Mouse (Mus musculus) cerebellum, postnatal 4 days (tissue): ENCODE data around the gene Ppid.
"Not testable (repeated sequence)": the region's sequence is repeated elsewhere in the genome, so short reads cannot be mapped to it uniquely, and the experiment has no call there.

Source experiments
- DNase-seq, 2 experiments: peaks; one replicate each; pipeline ENCODE4 v3.0.0; 2022; ENCODE audit warnings: low spot score in 2 of 2, mixed read lengths in 1 of 2

The Ppid gene

GRCm38 (mm10) chr3:79572399-79572798 is 18.7 kb upstream of the Ppid start:
- DNase-seq, result no peak

DNA sequence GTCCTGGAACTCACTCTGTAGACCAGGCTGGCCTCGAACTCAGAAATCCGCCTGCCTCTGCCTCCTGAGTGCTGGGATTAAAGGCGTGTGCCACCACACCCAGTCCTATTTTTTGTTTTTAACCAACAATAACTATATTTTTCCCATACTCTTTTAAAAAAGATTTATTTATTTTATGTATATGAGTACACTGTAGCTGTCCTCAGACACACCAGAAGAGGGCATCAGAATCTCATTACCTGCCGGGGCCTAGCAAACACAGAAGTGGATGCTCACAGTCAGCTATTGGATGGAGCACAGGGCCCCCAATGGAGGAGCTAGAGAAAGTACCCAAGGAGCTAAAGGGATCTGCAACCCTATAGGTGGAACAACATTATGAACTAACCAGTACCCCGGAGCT is 17.8 kb upstream of the Ppid start:
- not testable (repeated sequence) for DNase-seq

- DNase-seq, result no peak
Observed at GRCm38 (mm10) chr3:79574336-79574735, 16.8 kb upstream of the Ppid start.

DNA sequence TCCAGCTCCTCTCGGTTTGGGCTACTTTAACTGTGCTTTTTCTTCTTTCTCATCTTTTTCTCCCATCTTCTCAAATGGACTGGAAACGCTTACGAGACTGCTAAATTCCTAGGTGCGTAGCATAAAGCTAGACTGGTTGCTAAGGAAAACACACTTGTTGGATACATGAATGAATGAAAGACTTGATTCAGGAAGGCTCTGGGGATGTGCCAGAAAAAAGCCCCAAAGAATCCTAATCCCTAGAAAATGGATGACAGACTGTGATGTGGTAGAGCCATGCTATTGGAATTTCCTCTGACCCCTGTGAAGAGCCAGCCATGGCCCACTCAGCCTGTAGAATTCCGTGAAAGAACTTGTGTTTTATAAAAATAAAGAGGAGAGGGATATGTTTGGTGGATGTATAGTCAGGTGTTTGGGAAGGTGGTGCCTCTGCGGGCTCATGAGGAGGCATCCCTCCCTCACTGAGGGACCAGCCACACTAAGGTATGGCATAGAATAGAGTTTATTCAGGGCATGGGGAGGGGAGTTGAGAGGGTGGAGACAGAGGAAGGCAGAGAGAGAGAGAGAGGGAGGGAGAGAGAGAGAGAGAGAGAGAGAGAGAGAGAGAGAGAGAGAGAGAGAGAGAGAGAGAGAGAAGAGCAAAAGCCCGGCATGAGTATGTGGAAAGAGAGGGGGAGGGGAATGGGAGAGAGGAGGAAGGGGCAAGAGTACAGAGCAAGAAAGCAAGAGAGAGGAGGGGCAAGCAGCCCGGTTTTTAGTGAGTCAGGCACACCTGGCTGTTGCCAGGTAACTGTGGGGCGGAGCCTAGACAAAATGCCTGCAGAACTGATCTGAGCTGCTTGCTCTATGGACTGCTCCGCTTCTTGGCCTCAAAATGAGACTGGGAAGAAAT is 15.3 kb upstream of the Ppid start:
- DNase-seq, result no peak

GRCm38 (mm10) chr3:79576468-79576816 is 14.7 kb upstream of the Ppid start:
- DNase-seq, result no peak

DNA sequence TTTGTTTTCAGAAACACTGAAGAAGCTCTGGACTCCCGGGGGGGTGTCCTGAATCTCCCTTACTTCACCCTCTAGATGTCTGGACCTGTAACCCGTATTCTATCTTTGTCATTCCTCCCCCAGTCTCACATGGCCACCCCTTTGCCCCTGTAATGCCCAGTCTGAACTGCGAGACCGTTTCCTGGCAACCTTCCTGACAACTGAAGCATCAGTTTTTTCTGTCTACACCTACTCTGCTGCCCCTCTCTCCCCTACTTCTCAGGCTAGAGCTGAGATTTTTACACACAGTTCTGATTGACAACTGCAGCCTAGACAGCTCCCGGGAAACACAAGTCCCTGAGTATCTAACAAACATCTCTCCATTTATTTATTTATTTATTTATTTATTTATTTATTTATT is 14.3 kb upstream of the Ppid start:
- DNase-seq, result no peak

DNA sequence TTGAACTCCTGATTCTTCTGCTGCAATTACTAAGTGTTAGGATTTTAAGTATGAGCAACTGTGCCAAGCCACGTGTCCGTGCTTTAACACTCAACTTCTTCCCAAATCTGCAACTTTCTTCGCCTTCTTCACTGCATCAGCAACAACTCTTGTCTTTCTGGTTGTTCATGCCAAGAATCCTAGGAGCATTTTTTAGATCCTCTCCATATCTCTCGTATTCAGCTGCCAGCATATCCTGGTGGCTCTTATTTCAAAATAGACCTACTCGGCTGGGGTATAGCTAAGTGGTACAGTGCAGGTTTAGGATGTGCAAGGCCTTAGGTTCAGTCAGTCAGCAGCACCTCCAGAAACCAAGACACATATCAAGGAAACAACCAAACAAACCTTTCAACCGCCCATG is 13.5 kb upstream of the Ppid start:
- no peak for DNase-seq

DNA sequence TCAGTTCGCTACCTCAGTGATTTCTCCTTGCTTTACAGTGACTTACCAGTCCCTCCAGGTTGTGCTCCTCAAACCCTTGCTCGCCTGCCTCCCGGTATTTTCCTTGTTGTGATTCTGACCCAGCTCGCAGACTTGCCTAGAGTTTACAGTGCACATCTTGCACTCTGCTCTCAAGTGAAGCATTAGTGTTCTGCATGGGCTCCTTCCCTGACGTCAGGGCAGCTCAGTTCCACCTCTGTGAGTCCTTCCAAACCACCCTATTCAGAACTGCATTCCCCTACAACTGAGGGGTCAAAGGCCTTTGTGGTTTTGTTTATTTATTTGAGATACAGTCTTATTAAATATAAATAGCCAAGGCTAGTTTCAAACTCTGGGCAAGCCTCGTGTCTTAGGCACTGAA is 13.0 kb upstream of the Ppid start:
- DNase-seq, result no peak

DNA sequence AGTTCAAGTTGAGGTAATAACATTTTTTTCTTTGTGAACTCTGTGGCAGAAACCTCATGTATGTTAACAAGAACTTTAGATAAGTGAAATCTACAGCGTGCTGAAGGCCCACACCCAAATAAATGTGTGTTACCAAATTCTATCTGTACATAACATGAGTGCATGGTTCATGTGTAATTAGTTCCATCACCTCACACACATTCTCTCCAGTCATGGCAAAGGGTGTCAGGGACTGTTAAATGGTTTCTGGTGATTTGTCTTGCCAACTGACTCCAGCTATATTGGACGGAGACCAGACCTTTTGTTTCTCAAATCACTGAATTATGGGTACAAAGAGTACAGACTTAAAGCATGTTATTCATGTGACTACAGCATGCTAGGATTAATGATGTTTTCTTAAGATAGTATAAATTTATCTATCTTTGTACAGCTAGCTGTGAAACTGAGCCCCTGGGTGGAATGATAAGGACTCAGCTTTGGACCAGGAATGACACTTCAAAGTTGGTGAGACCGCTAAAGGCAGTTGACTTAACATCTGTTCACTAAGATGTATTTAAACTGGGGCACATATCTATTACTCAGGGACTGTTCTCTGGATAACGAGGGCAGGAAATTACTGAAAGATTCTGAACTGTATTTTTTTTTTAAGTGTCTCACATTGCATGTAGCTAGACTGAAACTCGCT is 11.1 kb upstream of the Ppid start:
- DNase-seq, result no peak

DNA sequence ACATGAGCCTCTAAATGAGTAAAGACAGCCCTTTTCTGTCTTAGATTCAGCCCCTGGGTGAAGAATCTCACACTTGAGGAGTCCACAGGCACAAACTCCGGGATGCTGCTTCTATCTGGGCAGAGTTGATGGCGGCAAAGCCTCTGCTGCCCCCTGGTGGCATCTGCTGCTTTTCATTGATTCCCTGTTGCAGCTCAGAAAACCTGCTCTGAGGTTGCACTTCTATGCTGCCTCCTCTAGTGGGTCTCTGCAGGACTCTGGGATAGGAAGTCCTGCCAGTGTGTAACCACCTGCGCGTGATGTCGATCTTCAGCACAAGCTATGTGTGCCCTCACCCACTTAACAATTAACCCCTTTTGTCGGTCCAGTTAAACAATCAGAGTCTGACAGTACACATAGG is 4.3 kb upstream of the Ppid start:
- peak; percentile 92 to 95 for DNase-seq

DNA sequence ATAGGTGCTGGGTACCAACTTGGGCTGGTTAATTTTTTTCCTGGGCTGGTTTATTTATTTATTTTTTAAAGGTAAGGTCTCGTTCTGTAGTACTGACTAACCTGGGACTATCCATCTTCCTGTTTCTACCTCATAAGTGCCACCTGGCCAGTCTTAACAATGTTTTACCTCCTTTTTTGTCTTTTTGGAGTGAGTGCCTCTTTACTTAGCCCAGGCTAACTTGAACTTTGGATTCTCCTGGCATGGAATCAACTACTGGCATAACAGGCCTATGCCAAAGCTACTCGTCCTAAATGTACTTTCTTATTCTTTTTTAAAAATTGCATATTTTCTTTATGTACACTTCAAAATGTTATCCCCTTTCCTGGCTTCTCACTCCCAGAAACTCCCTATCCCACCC is 1.5 kb upstream of the Ppid start:
- DNase-seq, result no peak

DNA sequence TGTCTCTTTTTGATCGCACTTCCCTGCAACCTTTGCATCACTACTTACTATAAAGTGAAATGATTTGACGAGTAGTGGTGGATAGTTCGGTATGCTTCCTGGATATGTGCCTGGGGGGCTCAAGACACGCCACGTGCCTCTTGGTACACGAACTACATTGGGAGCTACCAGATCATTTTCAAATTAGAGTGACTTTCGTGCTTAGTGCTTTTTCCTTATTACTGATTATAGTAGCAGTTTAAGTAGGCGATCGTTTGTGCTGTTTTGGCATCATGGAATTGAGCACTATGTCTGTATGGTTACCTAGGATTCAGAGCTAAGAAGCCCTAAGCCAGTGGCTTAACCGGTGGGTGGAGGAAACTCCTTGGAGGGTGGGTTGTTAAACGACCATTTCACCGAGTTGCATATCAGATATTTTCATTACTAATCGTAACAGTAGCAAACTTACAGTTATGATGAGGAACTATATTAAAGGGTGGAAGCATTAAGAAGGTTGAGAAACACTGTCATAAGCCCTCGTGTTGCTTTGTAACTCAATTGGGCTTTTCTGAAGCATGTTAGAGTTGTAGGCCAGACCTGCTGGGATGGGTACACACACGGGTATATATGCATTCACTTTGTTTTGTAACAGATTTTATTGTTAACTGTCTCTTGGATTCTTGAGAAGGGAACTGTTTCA is 790 bp downstream of the Ppid start:
- DNase-seq, result no peak

DNA sequence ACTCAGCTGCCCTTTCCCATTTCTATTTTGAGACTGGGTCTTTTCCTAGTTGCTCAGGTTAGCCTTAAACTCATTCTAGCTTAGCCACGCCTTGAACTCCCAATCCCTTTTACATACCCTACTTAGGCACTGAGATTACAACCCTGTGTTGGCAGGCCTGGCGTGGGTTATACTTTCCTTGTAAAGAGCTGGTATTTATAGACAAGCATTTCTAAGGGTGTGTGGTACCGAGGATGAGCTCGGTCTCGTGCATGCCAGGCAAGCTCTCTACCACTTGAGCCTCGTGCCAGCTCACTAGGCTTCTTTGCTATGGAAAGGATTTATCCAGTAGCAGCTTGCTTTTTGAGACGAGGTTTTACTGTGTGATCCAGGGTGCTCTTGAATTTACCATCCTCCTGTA is 4.3 kb downstream of the Ppid start:
- DNase-seq, result no peak

DNA sequence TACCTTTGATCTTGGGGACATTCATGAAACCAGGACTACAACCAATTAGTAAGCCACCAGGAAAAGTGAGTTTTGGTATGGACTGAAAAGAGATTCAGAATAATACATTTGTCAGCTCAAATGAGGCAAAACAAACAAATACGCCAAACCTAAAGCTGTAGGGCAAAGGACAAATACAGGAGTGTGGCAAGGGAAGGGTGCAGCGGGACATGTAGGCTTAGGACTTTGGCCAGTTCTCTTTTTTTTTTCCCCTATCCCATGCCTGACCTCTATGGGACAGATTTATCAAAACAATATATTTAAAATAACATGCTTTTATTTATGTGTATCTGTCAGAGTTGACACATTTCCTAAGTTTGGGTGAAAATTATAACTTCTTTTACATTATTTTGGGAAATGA is 18.7 kb downstream of the Ppid start:
- no peak for DNase-seq

DNA sequence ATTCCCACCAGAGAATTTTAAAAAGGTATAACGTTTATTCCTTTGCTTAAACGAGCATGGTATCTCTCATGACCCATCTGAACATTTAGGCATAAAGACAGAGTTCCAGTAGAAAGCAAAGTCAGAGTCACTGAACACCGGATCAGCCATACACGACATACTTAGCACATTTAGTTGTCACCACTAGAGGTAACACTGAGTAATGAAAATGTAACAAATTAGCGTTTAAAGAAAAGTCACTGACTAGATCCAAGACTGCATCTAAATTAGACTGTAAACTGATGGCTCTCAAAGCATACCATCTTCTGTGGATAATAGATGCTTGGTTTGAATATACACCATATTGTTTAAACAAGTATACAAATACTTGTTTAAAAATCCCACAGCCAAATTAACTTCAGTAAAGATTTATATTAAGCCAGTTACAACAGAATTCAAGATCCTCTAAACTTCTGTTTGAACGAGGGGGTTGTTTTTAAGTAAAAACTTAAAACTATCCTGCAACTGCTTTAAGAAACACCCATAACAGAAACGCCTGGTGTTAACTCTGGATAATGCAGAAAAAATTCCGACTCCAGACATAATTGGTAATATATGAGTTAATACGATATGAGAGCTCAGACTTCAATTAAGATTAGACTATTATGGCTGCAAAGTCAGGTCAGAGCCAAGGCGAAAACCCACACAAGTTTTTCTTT is 36.5 kb downstream of the Ppid start:
- DNase-seq, result no peak

DNA sequence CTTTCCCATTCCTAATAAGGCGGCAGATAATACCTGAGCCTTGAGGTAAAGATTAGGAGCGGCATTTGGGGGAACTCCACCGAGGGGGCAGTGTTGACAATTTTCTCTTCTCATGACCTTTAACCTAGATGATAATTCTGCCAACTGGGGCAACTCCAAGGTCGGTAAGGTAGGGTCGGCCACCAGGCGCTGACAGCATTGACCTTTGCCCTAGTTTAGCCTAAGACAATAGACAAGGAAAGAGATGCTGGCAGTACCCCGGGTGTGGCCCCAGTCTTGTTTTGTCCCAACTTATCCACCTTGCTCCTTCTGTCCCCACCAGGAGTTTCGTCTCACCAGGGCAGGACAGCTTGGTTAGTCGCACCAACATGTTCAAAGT is 37.0 kb downstream of the Ppid start:
- no peak for DNase-seq

DNA sequence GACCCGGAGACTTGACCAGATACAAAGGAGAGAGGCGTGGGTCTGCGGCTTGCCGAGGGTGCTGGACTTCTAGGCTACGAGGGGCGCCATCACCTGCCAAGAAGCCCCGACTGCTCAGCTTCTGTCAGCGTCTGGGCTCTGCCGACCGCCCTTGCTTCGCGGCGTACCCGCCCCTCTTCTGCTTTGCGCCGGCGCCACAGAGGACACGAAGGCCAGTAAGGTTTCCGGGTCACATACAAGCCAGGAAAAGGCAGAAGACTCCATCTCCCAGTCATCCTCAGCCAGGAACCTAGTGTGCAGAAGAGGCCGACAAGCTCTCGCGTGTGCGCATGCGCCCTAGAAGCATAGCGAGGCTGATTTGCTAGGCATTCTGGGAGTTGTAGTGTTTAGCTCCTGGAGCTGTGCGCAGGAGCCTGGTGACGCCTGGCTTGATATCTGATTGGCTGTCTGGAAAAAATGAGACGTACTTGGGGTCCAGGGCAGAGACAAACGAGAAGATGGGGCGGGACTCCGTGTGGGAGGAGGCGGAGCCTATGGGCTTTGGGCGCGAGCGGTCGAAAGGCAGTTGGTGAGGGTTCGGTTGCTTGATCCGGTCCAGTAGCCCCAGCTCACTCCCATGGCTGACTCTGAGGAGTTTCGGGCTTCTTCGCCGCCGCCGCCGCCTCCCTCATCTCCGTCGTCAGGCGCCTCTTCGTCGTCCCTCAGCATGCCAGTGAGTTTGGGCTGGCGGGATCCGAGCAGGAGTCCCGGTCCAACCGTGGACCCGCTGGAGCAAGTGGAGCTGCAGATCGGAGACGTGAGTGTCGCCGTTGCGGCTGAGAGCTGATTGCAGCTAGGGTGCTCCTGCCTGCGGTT is 37.6 kb downstream of the Ppid start, which contains the start of gene 4930579G24Rik:
4930579G24Rik (plus strand) TSS at position 519 of the 855 bp plus-strand sequence.
- peak; percentile 81 to 90 for DNase-seq

DNA sequence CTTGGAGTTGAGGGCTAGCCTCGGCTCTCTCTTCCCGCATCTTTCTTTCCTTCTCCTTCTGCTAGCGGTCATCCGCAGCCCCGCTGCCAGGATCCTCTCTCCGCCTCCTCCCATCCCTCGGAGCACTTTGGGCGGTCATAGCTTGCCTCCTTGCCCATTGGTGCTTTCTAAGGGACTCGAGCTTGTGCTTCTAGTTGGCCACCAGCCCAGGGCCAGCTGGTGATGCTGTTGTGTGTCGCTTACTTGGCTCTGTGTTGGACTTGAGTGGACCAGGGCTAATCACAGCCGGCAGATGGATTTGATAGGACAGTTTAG is 38.2 kb downstream of the Ppid start, which contains the start of gene Etfdh:
Etfdh (minus strand) TSS at position 85 of the 315 bp plus-strand sequence.
- DNase-seq, result peak; percentile 49 to 86

- no peak for DNase-seq
Observed at GRCm38 (mm10) chr3:79652129-79652528, 61.0 kb downstream of the Ppid start.
